Mouse (Mus musculus): ENCODE data around the gene Lrrc63. TPM values are rescaled to one million over a fixed set of nuclear protein-coding genes. Genes with fewer than 3 reads are reported as not detected.

Lrrc63 gene
- 0.04 TPM in 2 replicates for polyA plus RNA-seq (2012; rRNA removed)

- Histone ChIP-seq H3K4me3 (ENCODE audit: insufficient read depth, low read length) (peak within 1 kb of the TSS; percentile 64), H3K27ac (ENCODE audit: insufficient read depth, low read length) (no peak within 1 kb of the TSS), H3K4me1 (ENCODE audit: control insufficient read depth, insufficient read depth, low read length) (no peaks in the 10 kb centered on the region)
- TF ChIP-seq POLR2A (IDR thresholded peaks at IDR 0.05; ENCODE audit: extremely low read depth, insufficient read depth, low read length), result no peak
- no peak for TF ChIP-seq CTCF (IDR thresholded peaks at IDR 0.05; ENCODE audit: extremely low read depth, insufficient read depth, low read length)
Measured at GRCm38 (mm10) chr14:75130501-75131318, at the start of gene Lrrc63, which contains the start of gene Lcp1. Lrrc63 (minus strand) TSS chr14:75130881. Lcp1 (plus strand) TSS chr14:75131101.

GRCm38 (mm10) chr14:75179255-75179963 is 48.7 kb upstream of the Lrrc63 start:
- Histone ChIP-seq H3K4me1 (ENCODE audit: control insufficient read depth, insufficient read depth, low read length) (no peaks in the 10 kb centered on the region), H3K4me3 (ENCODE audit: insufficient read depth, low read length) (no peak overlapping the region; the same call in 1 of the 2 replicates), H3K27ac (ENCODE audit: insufficient read depth, low read length) (no peak overlapping the region; the same call in 1 of the 2 replicates)
- TF ChIP-seq CTCF (IDR thresholded peaks at IDR 0.05; ENCODE audit: extremely low read depth, insufficient read depth, low read length) (no peak), POLR2A (IDR thresholded peaks at IDR 0.05; ENCODE audit: extremely low read depth, insufficient read depth, low read length) (no peak)

GRCm38 (mm10) chr14:75178801-75179211 is 48.1 kb upstream of the Lrrc63 start:
- Histone ChIP-seq H3K27ac (ENCODE audit: insufficient read depth, low read length) (peak overlapping the region; percentile 51; the same call in 1 of the 2 replicates), H3K4me1 (ENCODE audit: control insufficient read depth, insufficient read depth, low read length) (no peaks in the 10 kb centered on the region), H3K4me3 (ENCODE audit: insufficient read depth, low read length) (peak overlapping the region; percentile 11; the same call in 1 of the 2 replicates)
- TF ChIP-seq CTCF (IDR thresholded peaks at IDR 0.05; ENCODE audit: extremely low read depth, insufficient read depth, low read length) (no peak), POLR2A (IDR thresholded peaks at IDR 0.05; ENCODE audit: extremely low read depth, insufficient read depth, low read length) (no peak)

- TF ChIP-seq POLR2A (IDR thresholded peaks at IDR 0.05; ENCODE audit: extremely low read depth, insufficient read depth, low read length) (no peak), CTCF (IDR thresholded peaks at IDR 0.05; ENCODE audit: extremely low read depth, insufficient read depth, low read length) (no peak)
- Histone ChIP-seq H3K27ac (ENCODE audit: insufficient read depth, low read length) (no peak overlapping the region), H3K4me3 (ENCODE audit: insufficient read depth, low read length) (no peak overlapping the region), H3K4me1 (ENCODE audit: control insufficient read depth, insufficient read depth, low read length) (no peaks in the 10 kb centered on the region)
Measured at GRCm38 (mm10) chr14:75178384-75178793, 47.7 kb upstream of the Lrrc63 start.

GRCm38 (mm10) chr14:75177400-75177799 is 46.7 kb upstream of the Lrrc63 start:
- no peak overlapping the region for H3K4me3 ChIP-seq (ENCODE audit: insufficient read depth, low read length)
- no peak overlapping the region for H3K27ac ChIP-seq (ENCODE audit: insufficient read depth, low read length)
- TF ChIP-seq POLR2A (IDR thresholded peaks at IDR 0.05; ENCODE audit: extremely low read depth, insufficient read depth, low read length), result no peak
- H3K4me1 ChIP-seq (ENCODE audit: control insufficient read depth, insufficient read depth, low read length), result no peaks in the 10 kb centered on the region

GRCm38 (mm10) chr14:75176425-75177045 is 45.9 kb upstream of the Lrrc63 start:
- TF ChIP-seq CTCF (IDR thresholded peaks at IDR 0.05; ENCODE audit: extremely low read depth, insufficient read depth, low read length) (no peak), POLR2A (IDR thresholded peaks at IDR 0.05; ENCODE audit: extremely low read depth, insufficient read depth, low read length) (no peak)
- Histone ChIP-seq H3K4me3 (ENCODE audit: insufficient read depth, low read length) (no peak overlapping the region), H3K27ac (ENCODE audit: insufficient read depth, low read length) (no peak overlapping the region), H3K4me1 (ENCODE audit: control insufficient read depth, insufficient read depth, low read length) (no peaks in the 10 kb centered on the region)

DNA sequence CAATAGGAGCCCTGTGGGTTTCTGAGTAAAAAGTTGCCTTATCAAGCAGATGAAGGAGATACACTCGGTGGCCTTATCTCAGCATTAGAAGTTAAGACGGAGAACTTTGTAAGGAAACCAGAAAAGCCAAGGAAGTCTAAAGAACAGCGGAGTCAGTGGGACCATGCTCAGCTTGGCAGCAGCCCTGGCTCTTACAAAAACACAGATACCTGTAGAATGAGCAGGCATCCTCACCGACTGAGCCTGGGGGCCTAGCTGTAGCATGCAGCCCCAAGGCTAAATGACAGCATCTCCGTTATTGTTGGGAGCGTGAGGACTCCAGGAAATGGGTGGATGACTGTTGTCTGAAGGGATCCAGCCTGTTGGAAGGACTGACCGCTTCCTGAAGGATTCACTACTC is 45.1 kb upstream of the Lrrc63 start:
- Histone ChIP-seq H3K27ac (ENCODE audit: insufficient read depth, low read length) (no peak overlapping the region), H3K4me3 (ENCODE audit: insufficient read depth, low read length) (no peak overlapping the region), H3K4me1 (ENCODE audit: control insufficient read depth, insufficient read depth, low read length) (no peaks in the 10 kb centered on the region)
- TF ChIP-seq POLR2A (IDR thresholded peaks at IDR 0.05; ENCODE audit: extremely low read depth, insufficient read depth, low read length), result no peak
- no peak for TF ChIP-seq CTCF (IDR thresholded peaks at IDR 0.05; ENCODE audit: extremely low read depth, insufficient read depth, low read length)

DNA sequence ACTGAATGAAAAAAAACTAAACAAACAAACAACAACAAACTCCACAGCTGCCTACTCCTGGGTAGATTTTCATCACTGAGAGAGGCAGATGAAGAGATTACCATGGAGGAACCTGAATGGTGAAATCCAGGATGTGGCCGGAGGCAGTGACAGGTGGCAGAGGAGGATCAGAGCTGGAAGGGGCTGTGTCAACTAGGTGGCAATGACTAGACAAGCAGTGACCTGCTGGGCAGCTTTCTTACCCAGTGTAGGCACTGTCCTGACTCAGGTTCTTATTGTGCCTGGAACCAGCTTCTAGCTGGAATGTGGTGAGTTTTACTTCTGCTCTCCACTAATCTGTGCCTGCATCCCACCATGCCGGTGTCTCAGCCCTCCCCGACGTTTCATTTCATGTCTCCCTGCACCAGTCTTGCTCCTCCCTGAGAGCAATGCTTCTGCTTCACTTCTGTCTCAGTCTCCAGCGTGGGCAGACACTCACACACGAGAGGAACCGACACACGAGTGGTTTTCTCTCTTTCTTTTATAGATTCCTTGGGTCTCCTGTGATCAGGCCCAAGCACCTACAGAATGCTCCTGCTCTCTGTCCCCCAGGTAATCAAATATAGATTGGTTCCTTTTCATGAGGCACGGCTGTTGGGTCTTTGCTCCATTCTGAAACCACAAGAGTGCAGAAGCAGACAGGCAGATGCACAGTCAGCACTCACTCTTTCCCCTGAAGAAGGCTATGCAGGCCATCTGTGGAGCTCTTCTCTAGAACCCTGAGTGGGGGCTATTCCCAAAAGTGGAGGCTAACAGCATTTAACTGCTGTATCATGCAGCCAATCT is 44.3 kb upstream of the Lrrc63 start:
- Histone ChIP-seq H3K27ac (ENCODE audit: insufficient read depth, low read length) (no peak overlapping the region), H3K4me3 (ENCODE audit: insufficient read depth, low read length) (no peak overlapping the region), H3K4me1 (ENCODE audit: control insufficient read depth, insufficient read depth, low read length) (no peaks in the 10 kb centered on the region)
- TF ChIP-seq POLR2A (IDR thresholded peaks at IDR 0.05; ENCODE audit: extremely low read depth, insufficient read depth, low read length) (no peak), CTCF (IDR thresholded peaks at IDR 0.05; ENCODE audit: extremely low read depth, insufficient read depth, low read length) (no peak)

GRCm38 (mm10) chr14:75174296-75174695 is 43.6 kb upstream of the Lrrc63 start:
- Histone ChIP-seq H3K27ac (ENCODE audit: insufficient read depth, low read length) (no peak overlapping the region), H3K4me1 (ENCODE audit: control insufficient read depth, insufficient read depth, low read length) (no peaks in the 10 kb centered on the region), H3K4me3 (ENCODE audit: insufficient read depth, low read length) (no peak overlapping the region)
- no peak for TF ChIP-seq CTCF (IDR thresholded peaks at IDR 0.05; ENCODE audit: extremely low read depth, insufficient read depth, low read length)
- no peak for TF ChIP-seq POLR2A (IDR thresholded peaks at IDR 0.05; ENCODE audit: extremely low read depth, insufficient read depth, low read length)
